Mouse (Mus musculus) forebrain, postnatal 0 days (tissue): ENCODE measurements around the gene Qk. TPM values are rescaled to one million over a fixed set of nuclear protein-coding genes. Genes with fewer than 3 reads are reported as not detected.

ENCODE experiments used
- ATAC-seq: fragments of 200-750 bp; cut with Nextera tagmentation; 2 replicates; pipeline ENCODE4 v1.8.0; 2017; ENCODE audit warnings: mild to moderate bottlenecking, moderate library complexity
- DNase-seq: peaks from one replicate; pipeline ENCODE4 v3.0.0-alpha.2; 2015
- H3K27ac ChIP-seq: fragments of 300-500 bp; sonication (generic); 2 replicates; pipeline ENCODE4 v1.5.1; 2014; ENCODE audit warnings: low read depth, mild to moderate bottlenecking, antibody characterized with exemption, low read length, moderate library complexity, mixed read lengths
- H3K27me3 ChIP-seq: fragments of 300-500 bp; sonication (generic); 2 replicates; pipeline ENCODE4 v1.6.1; 2014; ENCODE audit warnings: mild to moderate bottlenecking, low read length, mixed read lengths; ENCODE audit not compliant: insufficient read depth
- H3K36me3 ChIP-seq: fragments of 300-500 bp; sonication (generic); 2 replicates; pipeline ENCODE4 v1.6.1; 2014; ENCODE audit warnings: mild to moderate bottlenecking, moderate library complexity; ENCODE audit not compliant: insufficient read depth
- H3K4me1 ChIP-seq: fragments of 300-500 bp; sonication (generic); 2 replicates; pipeline ENCODE4 v1.6.1; 2014; ENCODE audit warnings: antibody characterized with exemption; ENCODE audit not compliant: insufficient read depth
- H3K4me2 ChIP-seq: fragments of 300-500 bp; sonication (generic); 2 replicates; pipeline ENCODE4 v1.6.1; 2014; ENCODE audit warnings: low read depth, mild to moderate bottlenecking, moderate library complexity
- H3K4me3 ChIP-seq: fragments of 300-500 bp; sonication (generic); 2 replicates; pipeline ENCODE4 v1.5.1; 2014; ENCODE audit warnings: low read depth, low read length, mixed read lengths
- H3K9ac ChIP-seq: fragments of 300-500 bp; sonication (generic); 2 replicates; pipeline ENCODE4 v1.6.1; 2014; ENCODE audit warnings: mild to moderate bottlenecking
- H3K9me3 ChIP-seq: fragments of 300-500 bp; sonication (generic); 2 replicates; pipeline ENCODE4 v1.6.1; 2016; ENCODE audit warnings: low read length
- CTCF ChIP-seq: sonication (generic); IDR thresholded peaks from 2 replicates; pipeline ENCODE4 v1.5.1; 2016; ENCODE audit warnings: antibody characterized with exemption, control low read depth, low read depth
- WGBS: fragments of 180-500 bp; shearing (Covaris S2); extraction: QIAGEN DNeasy Blood & Tissue Kit; methylation state at CpG from one replicate; pipeline ENCODE4 v1.1.7; 2014; 5-methylcytosine and 5-hydroxymethylcytosine counted together
- polyA plus RNA-seq: library from polyadenylated mRNA; unstranded; fragments of >200 nt; fragmentation: Nextera tagmentation; extraction: Ambion mirVana; gene quantifications from 2 replicates; pipeline ENCODE4 v1.2.1, GENCODE M21; 2015
- total RNA-seq: library from RNA; depleted of rRNA; stranded (reverse); fragments of >200 nt; gene quantifications from 2 replicates; pipeline ENCODE4 v1.2.3, GENCODE M21; 2014

Qk gene
- total and polyA plus RNA-seq, 2 experiments from 2014 or later = 43.0 to 225 TPM

DNA sequence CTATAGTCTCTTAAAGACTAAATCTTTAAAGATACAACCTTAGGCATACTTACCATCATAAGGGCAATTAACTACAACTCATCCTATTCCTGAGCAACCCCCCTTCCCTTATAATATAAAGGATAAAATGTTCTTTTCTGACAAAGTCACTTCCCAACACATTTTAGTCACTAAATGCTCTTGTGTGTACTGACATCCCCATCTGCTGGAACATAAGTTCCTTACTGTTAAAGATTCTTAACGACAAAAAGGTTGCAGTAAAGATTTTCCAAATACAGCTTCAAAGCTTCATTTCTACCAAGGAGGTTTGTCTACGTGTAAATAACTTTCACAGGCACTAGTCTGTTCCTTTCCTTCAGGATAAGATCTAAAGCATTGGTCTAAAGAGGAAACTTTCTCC is 13.2 kb downstream of the Qk start:
- ATAC-seq (no peak), DNase-seq (peak; percentile 50)
- Histone ChIP-seq H3K27ac (no peak overlapping the region), H3K9ac (no peak overlapping the region), H3K9me3 (no peaks in the 10 kb centered on the region), H3K27me3 (no peaks in the 10 kb centered on the region), H3K4me3 (no peak overlapping the region), H3K36me3 (no peaks in the 10 kb centered on the region), H3K4me1 (0 out of 2 replicates have a peak, but pooled peaks cover 7% of the 10 kb centered on the region), H3K4me2 (no peak overlapping the region)
- WGBS = 21% methylated on average over 2 of the region's 2 CpGs
- TF ChIP-seq CTCF = peak; percentile 59

GRCm38 (mm10) chr17:10304001-10304400 is 15.7 kb downstream of the Qk start:
- 0 out of 2 replicates have a peak, but pooled peaks cover 7% of the 10 kb centered on the region for H3K4me1 ChIP-seq
- H3K27me3 ChIP-seq = no peaks in the 10 kb centered on the region
- H3K4me3 ChIP-seq = no peak overlapping the region
- no peaks in the 10 kb centered on the region for H3K9me3 ChIP-seq
- DNase-seq (no peak), ATAC-seq (no peak)
- no peak for TF ChIP-seq CTCF
- no peaks in the 10 kb centered on the region for H3K36me3 ChIP-seq
- no peak overlapping the region for H3K9ac ChIP-seq
- 0 out of 2 replicates have a peak overlapping the region, but pooled peaks have one; percentile 8 for H3K4me2 ChIP-seq
- no peak overlapping the region for H3K27ac ChIP-seq

DNA sequence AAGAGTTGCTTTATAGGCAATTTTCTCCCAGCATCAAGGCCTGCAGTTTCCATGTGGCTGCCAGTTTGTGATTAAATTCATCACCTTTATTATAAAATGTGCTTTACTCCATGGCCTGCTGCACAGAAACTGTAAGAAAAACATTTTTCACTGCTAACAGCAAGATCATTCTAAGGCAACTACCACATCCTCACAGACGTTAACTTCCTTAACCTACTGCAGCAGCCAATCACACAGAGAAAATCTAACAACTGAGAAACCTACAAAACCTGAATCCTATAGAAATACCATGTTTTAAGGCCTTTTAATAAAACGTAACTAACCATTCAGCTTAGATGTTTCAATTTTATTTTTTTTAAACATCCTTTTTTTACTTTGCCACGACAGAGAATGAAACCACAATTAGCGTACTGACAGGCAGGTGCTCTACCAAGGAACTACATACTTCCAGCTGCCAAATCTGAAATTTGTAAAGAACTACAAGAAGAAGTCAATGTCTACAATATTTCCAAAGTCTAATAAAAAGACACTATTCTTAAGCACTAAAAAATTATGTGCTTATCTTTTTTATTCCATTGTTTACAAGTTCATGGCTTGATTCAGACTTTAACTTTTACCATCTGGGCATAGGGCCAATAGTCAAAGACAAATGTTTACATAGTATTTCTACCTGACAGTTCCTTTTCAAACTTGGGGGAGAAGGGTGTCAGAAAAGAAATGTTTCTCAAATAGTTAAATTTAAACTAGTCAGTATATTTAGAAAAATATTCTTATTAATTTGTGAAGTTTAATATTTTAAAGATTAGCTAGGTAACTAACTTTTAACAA is 18.5 kb downstream of the Qk start:
- Histone ChIP-seq H3K4me1 (0 out of 2 replicates have a peak, but pooled peaks cover 7% of the 10 kb centered on the region), H3K9ac (no peak overlapping the region), H3K9me3 (no peaks in the 10 kb centered on the region), H3K27me3 (no peaks in the 10 kb centered on the region), H3K27ac (no peak overlapping the region), H3K4me3 (no peak overlapping the region), H3K4me2 (no peak overlapping the region), H3K36me3 (no peaks in the 10 kb centered on the region)
- no peak for TF ChIP-seq CTCF
- DNase-seq = no peak
- ATAC-seq = no peak
- 31% methylated on average over 4 of the region's 4 CpGs for WGBS

- 0 out of 2 replicates have a peak, but pooled peaks cover 7% of the 10 kb centered on the region for H3K4me1 ChIP-seq
- H3K36me3 ChIP-seq = no peaks in the 10 kb centered on the region
- no peak for DNase-seq
- ATAC-seq = no peak
- TF ChIP-seq CTCF = no peak
- no peak overlapping the region for H3K4me2 ChIP-seq
- H3K4me3 ChIP-seq = no peak overlapping the region
- H3K9ac ChIP-seq = no peak overlapping the region
- WGBS = 67% methylated on average over 1 of the region's 1 CpGs
- no peak overlapping the region for H3K27ac ChIP-seq
- H3K9me3 ChIP-seq = no peaks in the 10 kb centered on the region
- no peaks in the 10 kb centered on the region for H3K27me3 ChIP-seq
Observed at GRCm38 (mm10) chr17:10299396-10299795, 20.3 kb downstream of the Qk start.

GRCm38 (mm10) chr17:10292520-10292919 is 27.1 kb downstream of the Qk start:
- H3K4me1 ChIP-seq = no peaks in the 10 kb centered on the region
- H3K9ac ChIP-seq = no peak overlapping the region
- no peak for TF ChIP-seq CTCF
- no peak overlapping the region for H3K27ac ChIP-seq
- DNase-seq (no peak), ATAC-seq (no peak)
- H3K4me3 ChIP-seq = no peak overlapping the region
- H3K4me2 ChIP-seq = no peak overlapping the region
- no peaks in the 10 kb centered on the region for H3K36me3 ChIP-seq
- H3K27me3 ChIP-seq = no peaks in the 10 kb centered on the region
- H3K9me3 ChIP-seq = no peaks in the 10 kb centered on the region
- WGBS = 56% methylated on average over 2 of the region's 2 CpGs

DNA sequence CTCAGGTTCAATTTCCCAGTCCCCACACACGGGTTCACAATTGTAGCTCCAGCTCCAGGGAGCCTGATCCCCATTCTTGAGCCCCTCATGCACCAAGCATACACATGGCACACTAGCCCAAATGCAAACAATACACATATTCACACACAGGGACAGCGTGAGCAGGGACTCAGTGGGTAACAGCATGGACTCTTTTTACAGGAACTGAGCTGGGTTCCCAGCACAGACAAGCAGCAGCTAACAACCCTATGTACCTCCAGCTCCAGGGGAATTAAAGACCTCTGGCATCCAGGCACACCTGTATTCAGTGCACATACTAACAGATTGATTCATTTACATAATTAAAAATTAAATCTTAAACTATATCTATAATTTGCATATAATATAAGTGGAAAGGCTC is 34.9 kb downstream of the Qk start:
- ATAC-seq = no peak

DNA sequence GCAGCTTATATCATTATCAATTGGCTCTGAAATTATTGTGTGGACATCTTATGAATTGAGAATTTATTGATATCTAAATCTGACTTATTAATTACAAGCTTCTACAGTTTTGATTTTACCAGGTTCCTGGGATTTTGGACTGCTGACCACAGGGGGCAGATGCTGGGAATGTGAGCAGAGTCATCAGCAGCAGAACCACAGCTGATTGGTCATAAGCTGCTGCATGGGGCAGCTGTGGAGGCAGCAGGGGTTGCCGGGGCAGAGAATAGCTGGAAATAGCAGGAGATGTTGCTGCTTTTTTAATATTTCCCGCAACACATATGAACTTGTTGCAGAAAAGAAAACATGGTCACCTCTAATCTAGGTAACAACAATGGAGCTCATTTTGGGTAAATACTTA is 40.1 kb downstream of the Qk start:
- TF ChIP-seq CTCF = no peak
- peaks cover 4% of the 10 kb centered on the region; the same call in 1 of the 2 replicates for H3K4me1 ChIP-seq
- no peaks in the 10 kb centered on the region for H3K27me3 ChIP-seq
- ATAC-seq (no peak), DNase-seq (no peak)
- H3K4me3 ChIP-seq = no peak overlapping the region
- no peaks in the 10 kb centered on the region for H3K9me3 ChIP-seq
- H3K36me3 ChIP-seq = no peaks in the 10 kb centered on the region
- no peak overlapping the region for H3K27ac ChIP-seq
- no peak overlapping the region for H3K9ac ChIP-seq
- WGBS = 78% methylated on average over 2 of the region's 2 CpGs
- H3K4me2 ChIP-seq = no peak overlapping the region

More for the DNA sequence above, 34.9 kb downstream of the Qk start:
- H3K9ac ChIP-seq = no peak overlapping the region
- H3K4me1 ChIP-seq = peaks cover 8% of the 10 kb centered on the region; the same call in 1 of the 2 replicates
- no peaks in the 10 kb centered on the region for H3K9me3 ChIP-seq
- no peak overlapping the region for H3K4me2 ChIP-seq
- H3K27ac ChIP-seq = no peak overlapping the region
- no peak for TF ChIP-seq CTCF
- no peak overlapping the region for H3K4me3 ChIP-seq
- WGBS = 22% methylated on average over 2 of the region's 2 CpGs
- no peaks in the 10 kb centered on the region for H3K36me3 ChIP-seq
- no peaks in the 10 kb centered on the region for H3K27me3 ChIP-seq
- DNase-seq = no peak
